Mouse (Mus musculus) hindbrain, embryonic 14.5 days (tissue): ENCODE data around the gene Tbc1d2b. TPM values are rescaled to one million over a fixed set of nuclear protein-coding genes. Genes with fewer than 3 reads are reported as not detected.

ENCODE experiments used
- ATAC-seq: fragments of 200-750 bp; cut with Nextera tagmentation; 2 replicates; pipeline ENCODE4 v1.8.0; 2017; ENCODE audit warnings: moderate number of reproducible peaks, mild to moderate bottlenecking, moderate TSS enrichment, moderate library complexity; ENCODE audit not compliant: low FRiP score
- DNase-seq: peaks from one replicate; pipeline ENCODE4 v3.0.0-alpha.2; 2015; ENCODE audit warnings: low spot score
- H3K27ac ChIP-seq: fragments of 300-500 bp; sonication (generic); 2 replicates; pipeline ENCODE4 v1.5.1; 2014; ENCODE audit warnings: mild to moderate bottlenecking, moderate library complexity
- H3K27me3 ChIP-seq: fragments of 300-500 bp; sonication (generic); 2 replicates; pipeline ENCODE4 v1.6.1; 2014; ENCODE audit warnings: mild to moderate bottlenecking, low read length, mixed read lengths; ENCODE audit not compliant: control insufficient read depth, insufficient read depth
- H3K36me3 ChIP-seq: fragments of 300-500 bp; sonication (generic); replicated peaks from 2 replicates; pipeline ENCODE4 v1.6.1; 2014; ENCODE audit not compliant: control insufficient read depth, insufficient read depth
- H3K4me1 ChIP-seq: fragments of 300-500 bp; sonication (generic); replicated peaks from 2 replicates; pipeline ENCODE4 v1.6.1; 2014; ENCODE audit warnings: antibody characterized with exemption, low read length, mixed read lengths; ENCODE audit not compliant: control insufficient read depth, insufficient read depth
- H3K4me2 ChIP-seq: fragments of 300-500 bp; sonication (generic); replicated peaks from 2 replicates; pipeline ENCODE4 v1.6.1; 2014; ENCODE audit warnings: mild to moderate bottlenecking, moderate library complexity
- H3K4me3 ChIP-seq: fragments of 300-500 bp; sonication (generic); replicated peaks from 2 replicates; pipeline ENCODE4 v1.5.1; 2014; ENCODE audit warnings: mild to moderate bottlenecking, low read length
- H3K9ac ChIP-seq: fragments of 300-500 bp; sonication (generic); 2 replicates; pipeline ENCODE4 v1.6.1; 2014
- H3K9me3 ChIP-seq: fragments of 300-500 bp; sonication (generic); 2 replicates; pipeline ENCODE4 v1.6.1; 2016; ENCODE audit warnings: low read length; ENCODE audit not compliant: control insufficient read depth
- WGBS: fragments of 180-500 bp; shearing (Covaris S2); extraction: QIAGEN DNeasy Blood & Tissue Kit; methylation state at CpG from one replicate; pipeline ENCODE4 v1.1.7; 2014; 5-methylcytosine and 5-hydroxymethylcytosine counted together
- polyA plus RNA-seq: library from polyadenylated mRNA; unstranded; fragments of >200 nt; fragmentation: Nextera tagmentation; extraction: Ambion mirVana; gene quantifications from 2 replicates; pipeline ENCODE4 v1.2.1, GENCODE M21; 2014

Gene Tbc1d2b
- polyA plus RNA-seq, 1 experiment from 2014 or later: 8.1 TPM

DNA sequence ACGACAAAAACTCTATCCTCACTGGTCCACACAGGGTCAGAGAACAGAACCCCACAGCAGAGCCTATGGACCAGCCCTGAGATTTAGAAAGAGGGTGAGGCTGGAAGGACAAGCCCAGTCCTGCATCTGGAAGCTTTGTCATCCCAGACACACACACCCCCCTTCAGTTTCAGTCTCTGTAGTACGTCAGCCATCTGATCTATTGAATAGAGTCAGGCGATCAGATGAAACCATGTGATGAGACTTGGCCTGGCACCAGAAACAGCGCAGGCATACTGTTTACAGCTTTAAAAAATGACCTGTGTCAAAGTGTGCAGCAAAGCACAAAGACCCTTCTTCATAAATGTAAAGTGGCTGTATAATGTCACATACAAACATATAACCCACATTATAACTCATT is 30.0 kb downstream of the Tbc1d2b start:
- DNase-seq (peak; percentile 28), ATAC-seq (0 out of 2 replicates have a peak, but pooled peaks have one; percentile 48)
- Histone ChIP-seq H3K4me2 (no peak overlapping the region), H3K4me3 (no peak overlapping the region), H3K4me1 (no peaks in the 10 kb centered on the region), H3K9me3 (no peaks in the 10 kb centered on the region), H3K36me3 (no peaks in the 10 kb centered on the region; the same call in 1 of the 2 replicates), H3K27me3 (no peaks in the 10 kb centered on the region), H3K9ac (no peak overlapping the region), H3K27ac (no peak overlapping the region; the same call in 1 of the 2 replicates)
- WGBS: 59% methylated on average over 4 of the region's 4 CpGs

GRCm38 (mm10) chr9:90237232-90238062 is 33.2 kb downstream of the Tbc1d2b start:
- no peak for DNase-seq
- H3K9ac ChIP-seq: no peak overlapping the region
- no peaks in the 10 kb centered on the region for H3K9me3 ChIP-seq
- no peak overlapping the region for H3K27ac ChIP-seq
- H3K36me3 ChIP-seq: no peaks in the 10 kb centered on the region; the same call in 1 of the 2 replicates
- WGBS: 84% methylated on average over 9 of the region's 9 CpGs
- H3K4me2 ChIP-seq: no peak overlapping the region
- no peaks in the 10 kb centered on the region for H3K4me1 ChIP-seq
- no peaks in the 10 kb centered on the region for H3K27me3 ChIP-seq
- H3K4me3 ChIP-seq: no peak overlapping the region
- no peak for ATAC-seq

GRCm38 (mm10) chr9:90236817-90237216 is 33.8 kb downstream of the Tbc1d2b start:
- no peak for DNase-seq
- Histone ChIP-seq H3K9me3 (no peaks in the 10 kb centered on the region), H3K4me1 (no peaks in the 10 kb centered on the region), H3K36me3 (no peaks in the 10 kb centered on the region; the same call in 1 of the 2 replicates), H3K4me2 (no peak overlapping the region), H3K9ac (no peak overlapping the region), H3K27me3 (no peaks in the 10 kb centered on the region), H3K4me3 (no peak overlapping the region), H3K27ac (no peak overlapping the region)
- no peak for ATAC-seq
- WGBS: 97% methylated on average over 5 of the region's 5 CpGs

GRCm38 (mm10) chr9:90235258-90235882 is 35.2 kb downstream of the Tbc1d2b start:
- no peak for DNase-seq
- Histone ChIP-seq H3K4me1 (no peaks in the 10 kb centered on the region), H3K4me3 (no peak overlapping the region), H3K9ac (no peak overlapping the region), H3K9me3 (no peaks in the 10 kb centered on the region), H3K27ac (no peak overlapping the region), H3K27me3 (no peaks in the 10 kb centered on the region), H3K36me3 (no peaks in the 10 kb centered on the region; the same call in 1 of the 2 replicates), H3K4me2 (no peak overlapping the region)
- 91% methylated on average over 10 of the region's 10 CpGs for WGBS
- ATAC-seq: no peak

- ATAC-seq: no peak
- no peaks in the 10 kb centered on the region; the same call in 1 of the 2 replicates for H3K36me3 ChIP-seq
- WGBS: 92% methylated on average over 5 of the region's 5 CpGs
Measured at GRCm38 (mm10) chr9:90234786-90235185, 35.8 kb downstream of the Tbc1d2b start.

DNA sequence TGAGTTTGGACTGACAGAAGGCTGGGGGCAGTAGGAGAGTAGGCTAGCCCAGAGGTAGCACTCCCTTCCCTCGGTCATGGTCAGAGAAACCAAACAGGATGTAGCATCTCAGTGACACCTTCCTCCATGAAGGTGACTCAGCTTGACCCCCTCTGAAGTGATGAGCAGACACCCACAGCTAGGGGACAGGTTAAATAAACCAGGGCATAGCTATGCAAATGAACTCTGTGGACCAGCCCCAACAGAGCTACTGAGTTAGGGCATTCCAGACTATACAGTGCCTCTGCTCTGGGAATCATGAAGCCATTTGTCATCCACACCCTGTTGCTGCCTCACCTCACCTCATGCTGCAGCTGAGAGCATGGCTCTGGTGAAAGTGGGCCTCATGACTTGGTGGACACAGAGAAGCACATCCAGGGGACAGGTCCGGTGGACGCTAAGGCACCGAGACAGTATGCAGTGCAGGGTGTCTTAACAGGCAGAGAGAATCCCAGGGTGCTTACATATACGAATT is 36.6 kb downstream of the Tbc1d2b start:
- no peak for ATAC-seq

More at GRCm38 (mm10) chr9:90234786-90235185, 35.8 kb downstream of the Tbc1d2b start:
- no peak overlapping the region for H3K9ac ChIP-seq
- no peak overlapping the region for H3K4me3 ChIP-seq
- H3K9me3 ChIP-seq: no peaks in the 10 kb centered on the region
- H3K4me1 ChIP-seq: no peaks in the 10 kb centered on the region
- H3K4me2 ChIP-seq: no peak overlapping the region
- no peaks in the 10 kb centered on the region for H3K27me3 ChIP-seq
- DNase-seq: no peak
- H3K27ac ChIP-seq: no peak overlapping the region

DNA sequence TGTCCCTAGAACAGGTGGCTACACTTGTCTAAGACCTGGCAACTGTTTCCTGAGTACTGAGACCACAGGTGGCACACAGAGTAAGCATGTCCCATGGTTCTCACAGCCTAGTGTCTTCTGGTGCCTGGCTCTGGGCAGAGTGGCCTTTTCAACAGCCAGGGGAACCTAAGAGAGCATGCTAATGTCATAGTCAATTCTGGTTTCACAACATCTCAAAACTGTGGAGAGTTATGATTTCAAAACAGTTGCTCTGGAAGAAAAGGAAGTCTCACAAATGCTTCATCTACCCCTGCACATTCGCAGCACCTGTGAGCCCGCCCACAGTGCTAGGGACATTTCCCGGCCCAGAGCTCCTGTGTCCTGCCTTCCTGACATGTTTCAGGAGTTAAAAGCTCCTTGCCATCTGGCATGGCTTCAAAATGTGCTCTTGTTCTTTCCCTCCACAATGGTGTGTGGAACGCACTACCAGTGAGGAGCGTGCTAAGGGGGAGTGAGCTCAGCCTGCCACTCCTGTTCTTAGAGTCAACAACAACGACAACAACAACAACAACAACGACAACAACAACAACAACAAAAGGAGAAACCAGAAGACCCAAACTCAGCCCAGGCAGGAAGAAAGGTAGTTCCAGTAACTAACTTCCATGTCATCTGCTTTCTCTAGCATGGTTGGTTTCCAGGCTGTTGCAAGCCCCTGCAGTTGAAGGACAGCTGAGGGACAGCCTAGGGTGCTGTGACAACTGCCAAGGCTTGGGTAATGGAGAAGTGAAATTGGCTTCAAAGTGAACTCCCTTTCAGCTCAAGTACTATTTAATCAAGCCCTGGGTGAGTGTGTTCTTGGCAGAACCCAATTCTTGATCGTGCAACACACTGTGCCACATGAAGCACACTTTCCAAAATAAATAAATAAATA is 37.6 kb downstream of the Tbc1d2b start:
- H3K4me2 ChIP-seq: no peak overlapping the region
- H3K4me1 ChIP-seq: no peaks in the 10 kb centered on the region
- H3K4me3 ChIP-seq: no peak overlapping the region
- H3K9me3 ChIP-seq: no peaks in the 10 kb centered on the region
- H3K27ac ChIP-seq: no peak overlapping the region
- H3K36me3 ChIP-seq: peaks cover 8% of the 10 kb centered on the region
- ATAC-seq (no peak), DNase-seq (no peak)
- no peaks in the 10 kb centered on the region for H3K27me3 ChIP-seq
- no peak overlapping the region for H3K9ac ChIP-seq
- 89% methylated on average over 8 of the region's 8 CpGs for WGBS

More for the DNA sequence above, 36.6 kb downstream of the Tbc1d2b start:
- 90% methylated on average over 5 of the region's 5 CpGs for WGBS
- H3K4me1 ChIP-seq: no peaks in the 10 kb centered on the region
- no peak overlapping the region for H3K9ac ChIP-seq
- H3K27ac ChIP-seq: no peak overlapping the region
- H3K4me3 ChIP-seq: no peak overlapping the region
- H3K4me2 ChIP-seq: no peak overlapping the region
- DNase-seq: no peak
- no peaks in the 10 kb centered on the region for H3K27me3 ChIP-seq
- no peaks in the 10 kb centered on the region; the same call in 1 of the 2 replicates for H3K36me3 ChIP-seq
- H3K9me3 ChIP-seq: no peaks in the 10 kb centered on the region

GRCm38 (mm10) chr9:90227171-90227570 is 43.4 kb downstream of the Tbc1d2b start:
- ATAC-seq: peak; percentile 18; the same call in 1 of the 2 replicates
- no peak overlapping the region for H3K27ac ChIP-seq
- H3K36me3 ChIP-seq: peaks cover 38% of the 10 kb centered on the region
- no peak overlapping the region for H3K9ac ChIP-seq
- DNase-seq: no peak
- H3K4me1 ChIP-seq: no peaks in the 10 kb centered on the region
- 82% methylated on average over 12 of the region's 12 CpGs for WGBS
- H3K4me2 ChIP-seq: no peak overlapping the region
- H3K4me3 ChIP-seq: no peak overlapping the region
- no peaks in the 10 kb centered on the region for H3K9me3 ChIP-seq
- no peaks in the 10 kb centered on the region for H3K27me3 ChIP-seq
